Mouse (Mus musculus) ES-Bruce4 (cell line): ENCODE measurements around the gene Pck1. TPM values are rescaled to one million over a fixed set of nuclear protein-coding genes. Genes with fewer than 3 reads are reported as not detected.

Experiments
- H3K27ac ChIP-seq: 2 replicates; pipeline ENCODE4 v1.5.1; 2012; ENCODE audit warnings: low read length, inconsistent platforms; ENCODE audit not compliant: insufficient read depth
- H3K27me3 ChIP-seq: 2 replicates; pipeline ENCODE4 v1.6.1; 2012; ENCODE audit warnings: mild to moderate bottlenecking, low read length, inconsistent platforms; ENCODE audit not compliant: control insufficient read depth, poor library complexity, insufficient read depth, severe bottlenecking
- H3K36me3 ChIP-seq: 2 replicates; pipeline ENCODE4 v1.6.1; 2012; ENCODE audit warnings: inconsistent platforms, mild to moderate bottlenecking, low read length, moderate library complexity; ENCODE audit not compliant: control insufficient read depth, poor library complexity, insufficient read depth, severe bottlenecking
- H3K4me1 ChIP-seq: one replicate; pipeline ENCODE4 v1.8.1; 2011; ENCODE audit warnings: low read length; ENCODE audit not compliant: control insufficient read depth, insufficient read depth
- H3K4me3 ChIP-seq: 2 replicates; pipeline ENCODE4 v1.5.1; 2011; ENCODE audit warnings: low read depth, mild to moderate bottlenecking, low read length
- H3K9ac ChIP-seq: 2 replicates; pipeline ENCODE4 v1.6.1; 2012; ENCODE audit warnings: low read depth, mild to moderate bottlenecking, inconsistent platforms; ENCODE audit not compliant: poor library complexity, severe bottlenecking
- H3K9me3 ChIP-seq: replicated peaks from 2 replicates; pipeline ENCODE4 v1.6.1; 2012; ENCODE audit warnings: mild to moderate bottlenecking, low read length, inconsistent platforms; ENCODE audit not compliant: control insufficient read depth, poor library complexity, insufficient read depth, severe bottlenecking
- CTCF ChIP-seq: IDR thresholded peaks from one replicate; pipeline ENCODE4 v1.8.1; 2011; ENCODE audit warnings: low read depth, low read length
- EP300 ChIP-seq: IDR thresholded peaks from 2 replicates; pipeline ENCODE4 v1.6.1; 2011; ENCODE audit warnings: low read depth, low read length; ENCODE audit not compliant: insufficient read depth
- POLR2A ChIP-seq: IDR thresholded peaks from one replicate; pipeline ENCODE4 v1.8.1; 2011; ENCODE audit warnings: low read length; ENCODE audit not compliant: insufficient read depth
- polyA plus RNA-seq: library from polyadenylated mRNA; stranded (reverse); fragments of >200 nt; gene quantifications from 2 replicates; pipeline ENCODE4 v1.2.4, GENCODE M21; 2011; ENCODE audit warnings: low read depth; ENCODE audit not compliant: missing spikeins, insufficient read depth, insufficient read length

Pck1 gene
- polyA plus RNA-seq, 1 experiment: not detected

DNA sequence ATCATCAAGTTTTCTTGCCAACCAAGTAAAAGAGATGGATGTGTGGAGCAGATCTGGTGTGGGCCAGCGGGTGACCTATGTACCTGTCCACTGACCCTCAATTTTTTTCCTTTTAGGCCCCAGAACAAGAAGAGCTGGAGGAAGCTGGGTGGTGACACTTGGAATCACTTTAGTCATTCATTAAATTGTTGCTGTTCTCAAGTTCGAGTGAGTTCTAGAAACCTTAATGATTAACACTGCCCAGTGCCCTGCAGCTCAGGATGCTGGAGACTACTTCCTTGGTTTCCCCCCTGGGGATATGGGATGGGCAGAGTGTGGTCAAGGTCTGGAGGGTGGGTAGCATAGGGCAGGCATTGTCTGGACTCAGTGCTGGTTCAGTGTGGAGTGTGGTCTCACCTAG lies 23.7 kb upstream of the Pck1 start:
- no peak overlapping the region for H3K9ac ChIP-seq
- no peaks in the 10 kb centered on the region for H3K4me1 ChIP-seq

DNA sequence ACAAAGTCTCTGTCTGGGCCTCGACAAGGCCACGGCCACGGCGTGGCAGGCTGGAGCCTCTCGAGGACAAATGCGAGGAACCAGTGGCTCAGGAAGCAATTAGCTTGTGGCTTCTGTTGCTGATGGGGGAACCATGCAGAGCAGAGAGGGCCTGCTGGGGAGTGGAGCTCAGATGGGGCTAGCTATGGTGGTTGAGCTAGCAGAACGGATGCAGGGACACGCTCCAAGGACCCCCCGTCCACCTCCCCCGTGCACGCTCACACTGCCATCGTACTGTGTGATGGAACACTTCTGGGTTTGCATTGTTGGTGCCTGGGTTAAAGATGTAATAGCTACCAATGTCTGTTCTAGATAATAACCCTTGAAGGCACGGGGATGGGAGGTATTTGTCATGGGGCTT lies 20.6 kb upstream of the Pck1 start:
- H3K4me3 ChIP-seq: no peak overlapping the region
- no peak for TF ChIP-seq POLR2A
- no peak for TF ChIP-seq EP300
- TF ChIP-seq CTCF: no peak
- H3K27ac ChIP-seq: no peak overlapping the region
- H3K36me3 ChIP-seq: no peaks in the 10 kb centered on the region
- no peaks in the 10 kb centered on the region for H3K4me1 ChIP-seq
- no peak overlapping the region for H3K9ac ChIP-seq
- H3K27me3 ChIP-seq: no peaks in the 10 kb centered on the region
- 0 out of 2 replicates have a peak, but pooled peaks cover 2% of the 10 kb centered on the region for H3K9me3 ChIP-seq

More for the DNA sequence above, 23.7 kb upstream of the Pck1 start:
- no peaks in the 10 kb centered on the region for H3K27me3 ChIP-seq
- no peaks in the 10 kb centered on the region for H3K36me3 ChIP-seq
- H3K27ac ChIP-seq: no peak overlapping the region
- TF ChIP-seq CTCF: no peak
- no peak for TF ChIP-seq POLR2A
- no peak for TF ChIP-seq EP300
- no peak overlapping the region for H3K4me3 ChIP-seq
- H3K9me3 ChIP-seq: 0 out of 2 replicates have a peak, but pooled peaks cover 2% of the 10 kb centered on the region

DNA sequence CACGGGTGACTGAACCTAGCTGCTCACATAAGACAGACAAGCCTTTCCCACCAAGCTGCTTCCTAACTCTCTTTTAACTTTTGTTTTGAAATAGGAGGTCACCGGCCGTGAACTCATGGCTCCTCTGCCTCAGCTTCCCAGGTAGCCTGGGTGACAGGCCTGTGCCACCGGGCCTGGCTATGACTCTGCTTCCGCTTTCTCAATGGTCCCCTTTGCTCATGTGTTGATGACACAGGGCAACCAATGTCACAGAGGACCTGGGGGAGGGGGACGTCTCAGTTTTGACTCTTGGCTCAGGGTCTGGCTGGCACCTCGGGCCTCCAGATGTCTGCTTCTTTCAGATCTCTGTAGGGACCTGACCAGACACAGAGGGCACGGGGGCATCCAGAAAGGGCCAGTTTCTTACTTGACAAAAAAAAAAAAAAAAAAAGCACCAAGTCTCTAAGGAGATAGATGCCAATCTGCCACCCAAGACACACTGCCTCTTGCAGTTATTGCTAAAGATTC lies 20.0 kb upstream of the Pck1 start:
- H3K9me3 ChIP-seq: 0 out of 2 replicates have a peak, but pooled peaks cover 2% of the 10 kb centered on the region
- H3K27me3 ChIP-seq: no peaks in the 10 kb centered on the region
- TF ChIP-seq CTCF (no peak), EP300 (no peak), POLR2A (no peak)
- no peak overlapping the region for H3K9ac ChIP-seq
- no peak overlapping the region for H3K4me3 ChIP-seq
- no peaks in the 10 kb centered on the region for H3K36me3 ChIP-seq
- H3K4me1 ChIP-seq: no peaks in the 10 kb centered on the region
- no peak overlapping the region for H3K27ac ChIP-seq

DNA sequence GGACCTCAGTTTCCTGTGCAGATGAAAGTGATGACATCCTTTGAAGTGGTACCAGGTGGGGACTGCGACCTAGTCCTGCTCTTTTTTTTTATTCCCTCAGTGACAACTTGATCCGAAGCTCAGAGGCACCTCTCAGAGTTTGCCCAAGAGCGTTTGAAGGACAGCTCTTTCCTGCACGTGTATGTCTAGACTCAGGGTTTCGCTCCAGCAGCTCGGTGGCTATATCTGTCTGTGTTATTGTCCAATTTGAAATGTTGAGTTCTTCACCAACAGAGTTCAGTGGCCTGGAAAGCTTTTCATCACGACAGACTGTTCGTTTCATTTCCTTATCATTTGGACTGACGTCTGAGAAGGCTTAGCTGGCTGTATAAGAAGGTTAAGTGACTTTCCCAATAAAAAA lies 18.2 kb upstream of the Pck1 start:
- Histone ChIP-seq H3K9ac (no peak overlapping the region), H3K4me3 (no peak overlapping the region), H3K9me3 (0 out of 2 replicates have a peak, but pooled peaks cover 2% of the 10 kb centered on the region), H3K27ac (no peak overlapping the region), H3K36me3 (no peaks in the 10 kb centered on the region), H3K4me1 (no peaks in the 10 kb centered on the region), H3K27me3 (no peaks in the 10 kb centered on the region)
- TF ChIP-seq CTCF (no peak), POLR2A (no peak), EP300 (no peak)

DNA sequence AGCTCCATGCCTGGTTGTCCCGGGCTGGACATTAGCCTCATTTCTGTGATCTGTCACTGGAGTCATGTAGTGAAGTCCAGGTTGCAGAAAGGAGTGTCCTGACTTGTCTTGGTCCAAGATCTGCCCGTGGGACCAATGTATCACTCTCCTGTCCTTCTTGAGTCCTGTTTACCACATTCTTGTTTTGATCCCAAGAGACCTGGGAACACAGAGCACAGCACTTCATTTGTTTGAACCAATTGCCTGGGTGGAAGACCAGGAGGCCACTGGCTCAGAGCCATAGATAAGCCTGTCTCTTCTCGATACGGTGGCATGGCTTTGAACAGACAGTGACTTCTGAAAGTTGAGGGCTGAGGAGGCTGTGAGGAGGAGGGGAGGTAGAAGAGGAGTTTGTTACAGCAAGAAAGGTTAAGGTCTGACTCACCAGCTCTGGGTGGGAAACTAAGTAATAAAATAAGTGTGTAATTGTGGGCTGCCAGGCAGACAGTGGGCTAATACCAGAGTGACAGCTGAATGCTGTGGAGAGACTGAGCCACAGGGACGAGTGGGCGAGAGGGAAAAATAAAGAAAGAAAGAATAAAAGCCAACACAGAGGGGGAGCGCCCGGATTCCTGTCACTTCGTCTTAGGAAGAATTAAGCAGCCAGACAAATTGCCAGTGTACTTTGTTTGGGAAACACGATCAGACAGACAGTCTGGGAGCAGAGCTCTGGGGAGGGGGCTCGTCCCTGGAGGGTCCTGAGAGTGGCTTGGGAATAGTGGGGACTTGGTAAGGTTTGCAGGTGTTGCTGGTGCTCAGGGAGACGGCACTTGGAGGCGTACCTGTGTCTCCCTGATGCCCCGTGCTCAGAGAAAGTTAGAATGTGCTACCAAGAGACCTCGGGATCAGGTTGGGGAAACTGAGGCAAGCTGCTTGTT lies 14.3 kb upstream of the Pck1 start:
- Histone ChIP-seq H3K4me3 (no peak overlapping the region), H3K9ac (no peak overlapping the region), H3K27me3 (no peaks in the 10 kb centered on the region), H3K4me1 (no peaks in the 10 kb centered on the region), H3K27ac (no peak overlapping the region), H3K9me3 (0 out of 2 replicates have a peak, but pooled peaks cover 2% of the 10 kb centered on the region), H3K36me3 (no peaks in the 10 kb centered on the region)
- no peak for TF ChIP-seq EP300
- no peak for TF ChIP-seq POLR2A
- TF ChIP-seq CTCF: no peak

DNA sequence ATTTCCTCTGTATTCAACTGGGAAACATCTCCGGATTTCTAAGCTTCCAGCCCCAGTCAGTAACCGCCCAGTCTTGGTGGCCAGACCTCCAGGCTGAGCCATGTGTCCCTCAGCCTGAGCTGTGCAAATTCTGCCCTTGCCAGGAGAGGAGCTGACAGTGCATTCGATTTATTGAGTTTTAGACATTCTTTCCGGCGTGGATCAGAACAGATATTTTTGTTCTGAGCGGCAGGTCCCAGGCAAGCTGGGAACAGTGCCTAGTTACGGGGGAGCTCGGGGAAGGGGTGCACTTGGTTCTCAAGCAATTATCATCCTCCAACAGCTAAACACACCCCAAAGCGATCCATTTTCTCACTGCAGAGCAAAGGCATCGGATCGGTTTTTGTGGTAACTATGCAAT lies 9.2 kb upstream of the Pck1 start:
- Histone ChIP-seq H3K4me1 (no peaks in the 10 kb centered on the region), H3K9me3 (no peaks in the 10 kb centered on the region), H3K36me3 (no peaks in the 10 kb centered on the region), H3K9ac (no peak overlapping the region), H3K27ac (no peak overlapping the region), H3K27me3 (no peaks in the 10 kb centered on the region), H3K4me3 (no peak overlapping the region)
- TF ChIP-seq CTCF (no peak), POLR2A (no peak), EP300 (no peak)
